11 mouse cellular contexts compared by ENCODE assay signal in the genomic region with DNA sequence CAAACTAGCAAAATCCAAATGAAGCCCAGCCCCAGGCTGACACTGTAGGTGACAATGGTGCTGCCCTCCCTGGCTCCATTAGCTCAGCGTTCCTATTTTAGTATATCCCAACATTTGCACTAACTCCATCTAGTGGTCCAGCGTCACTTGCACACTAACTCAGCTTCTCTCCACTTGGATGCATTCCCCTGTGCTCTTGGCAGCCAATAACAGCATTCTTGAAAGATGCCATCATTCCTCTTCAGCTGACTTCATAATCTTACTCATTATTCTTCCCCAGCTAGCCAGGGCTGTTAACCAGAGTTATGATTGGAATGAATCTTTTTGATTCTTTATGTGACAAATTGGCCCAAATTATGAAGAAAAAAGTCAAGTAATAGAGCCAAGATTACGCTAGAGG. TPM values are rescaled to one million over a fixed set of nuclear protein-coding genes. Genes with fewer than 3 reads are reported as not detected.
DNase-seq lines count a peak whose midpoint lies in the region; ATAC-seq lines count a peak whose summit lies in the region.
"Had no signal": no experiment of that assay in that cellular context is flagged by ENCODE, and none has a peak within 500 bp of the region (broad histone marks: within the 10 kb centered on the region; RNA-seq: fewer than 3 reads in every experiment).

No protein-coding gene starts in this region.

- H3K4me2 ChIP-seq in heart, embryonic 12.5 days: no peak overlapping the region
- H3K4me2 ChIP-seq: embryonic facial prominence, embryonic 13.5 days had no signal

- DNase-seq in heart, adult 11 months: peak; percentile 95
- DNase-seq in NIH3T3 (ENCODE audit: low read depth): peak; percentile 88
- peak; percentile 36 for DNase-seq in gastrocnemius, postnatal 25 days
- DNase-seq in lung, adult 18-20 months: peak; percentile 24 to 48
- DNase-seq in cerebellum, adult 8-10 months: no peak
- no peak for DNase-seq in c-Kit-positive CD71-positive TER-119-positive erythroid progenitor cells, embryonic 14.5 days (ENCODE audit: low spot score)
- DNase-seq: layer of hippocampus, adult 9-11 months had no signal

- no peak overlapping the region for H3K27ac ChIP-seq in heart, embryonic 12.5 days (ENCODE audit: poor library complexity, severe bottlenecking)
- H3K27ac ChIP-seq: embryonic facial prominence, embryonic 13.5 days; liver, embryonic 14.5 days had no signal

- H3K9me3 ChIP-seq in heart, embryonic 12.5 days (replicated peaks): no peaks in the 10 kb centered on the region

- H3K36me3 ChIP-seq in heart, embryonic 12.5 days: peaks cover 17% of the 10 kb centered on the region

- ATAC-seq in heart, embryonic 12.5 days (ENCODE audit: insufficient number of reproducible peaks, low FRiP score): no peak
- ATAC-seq in CD4-positive, CD25-positive, alpha-beta regulatory T cell, adult 4 months: no peak

- H3K4me1 ChIP-seq in heart, embryonic 12.5 days (replicated peaks): peaks cover 7% of the 10 kb centered on the region
- H3K4me1 ChIP-seq: embryonic facial prominence, embryonic 13.5 days had no signal

- H3K4me3 ChIP-seq in heart, embryonic 12.5 days: no peak overlapping the region
- H3K4me3 ChIP-seq: embryonic facial prominence, embryonic 13.5 days had no signal

- no peaks in the 10 kb centered on the region for H3K27me3 ChIP-seq in heart, embryonic 12.5 days (replicated peaks)
- H3K27me3 ChIP-seq: embryonic facial prominence, embryonic 13.5 days had no signal

- no peak overlapping the region for H3K9ac ChIP-seq in heart, embryonic 12.5 days
- H3K9ac ChIP-seq: embryonic facial prominence, embryonic 13.5 days; liver, embryonic 14.5 days had no signal

- WGBS in heart, embryonic 12.5 days: 73% methylated on average over 3 of the region's 3 CpGs

RNA-seq across cellular contexts. Expression of gene Cyp39a1, which starts 40.0 kb away (rescaled TPM):
- 34.7 and 35.5 TPM in 2 replicates for polyA plus RNA-seq in heart, embryonic 12.5 days (2016; fragmentation: Nextera tagmentation; extraction: Ambion mirVana)
- 1 to 10 TPM; 2.3 to 2.9 TPM for total RNA-seq in gastrocnemius, postnatal 25 days (2021)
- polyA plus RNA-seq in CD4-positive, CD25-positive, alpha-beta regulatory T cell, adult 4 months (2017; shearing (Covaris generic)): 1 to 10 TPM in 1 of 2 experiments, under 1 TPM in 1; 0.74 to 2.3 TPM

RNA-seq across cellular contexts. Expression of gene Slc25a27, which starts 40.2 kb away (rescaled TPM):
- 13.5 and 16.1 TPM in 2 replicates for polyA plus RNA-seq in heart, embryonic 12.5 days (2016; fragmentation: Nextera tagmentation; extraction: Ambion mirVana)
- total RNA-seq in gastrocnemius, postnatal 25 days (2021): 1 to 10 TPM; 4.7 to 5.3 TPM
- 1 to 10 TPM; 4.3 to 4.5 TPM for polyA plus RNA-seq in CD4-positive, CD25-positive, alpha-beta regulatory T cell, adult 4 months (2017; shearing (Covaris generic))

Comparison
In these comparisons a context has a peak if more than half of its experiments do, and no peak if none do; other contexts are left out.
1. DNase-seq: peak in heart, adult 11 months (single experiment), NIH3T3 (single experiment), gastrocnemius, postnatal 25 days (single experiment) and lung, adult 18-20 months (2 of 2); none in cerebellum, adult 8-10 months (single experiment) and c-Kit-positive CD71-positive TER-119-positive erythroid progenitor cells, embryonic 14.5 days (single experiment).
2. RNA of gene Cyp39a1, which starts 40.0 kb away (polyA plus RNA-seq): 34.7 to 35.5 TPM in heart, embryonic 12.5 days; 0.74 to 2.3 TPM in CD4-positive, CD25-positive, alpha-beta regulatory T cell, adult 4 months; every median in the first group is over 10 times any median in the second.